Mouse (Mus musculus) thymus, adult 2 months (tissue): ENCODE measurements around the gene Ddx25. TPM values are rescaled to one million over a fixed set of nuclear protein-coding genes. Genes with fewer than 3 reads are reported as not detected.

Experiments used
- DNase-seq: peaks from one replicate; pipeline ENCODE4 v3.0.0; 2021
- H3K27ac ChIP-seq: fragments of 200-500 bp; 2 replicates; pipeline ENCODE4 v1.5.1; 2012; ENCODE audit warnings: low read length, control low read depth; ENCODE audit not compliant: control insufficient read depth, insufficient read depth
- H3K27me3 ChIP-seq: fragments of 200-500 bp; 2 replicates; pipeline ENCODE4 v1.6.1; 2012; ENCODE audit warnings: mild to moderate bottlenecking, low read length, moderate library complexity, mixed read lengths; ENCODE audit not compliant: control insufficient read depth, insufficient read depth
- H3K36me3 ChIP-seq: fragments of 200-500 bp; 2 replicates; pipeline ENCODE4 v1.6.1; 2012; ENCODE audit warnings: mild to moderate bottlenecking, low read length, moderate library complexity; ENCODE audit not compliant: control insufficient read depth, insufficient read depth
- H3K4me1 ChIP-seq: fragments of 200-500 bp; replicated peaks from 2 replicates; pipeline ENCODE4 v1.6.1; 2012; ENCODE audit warnings: low read length; ENCODE audit not compliant: control insufficient read depth, insufficient read depth
- H3K4me3 ChIP-seq: fragments of 200-500 bp; 2 replicates; pipeline ENCODE4 v1.5.1; 2012; ENCODE audit warnings: mild to moderate bottlenecking, low read length, control low read depth, moderate library complexity; ENCODE audit not compliant: control insufficient read depth, insufficient read depth
- CTCF ChIP-seq: fragments of 200-500 bp; IDR thresholded peaks from 2 replicates; pipeline ENCODE4 v1.5.1; 2012; ENCODE audit warnings: mild to moderate bottlenecking, control low read depth, low read length, moderate library complexity, borderline replicate concordance; ENCODE audit not compliant: control insufficient read depth, poor library complexity, insufficient read depth; ENCODE audit errors: extremely low read depth
- POLR2A ChIP-seq: fragments of 200-500 bp; IDR thresholded peaks from 2 replicates; pipeline ENCODE4 v1.6.1; 2012; ENCODE audit warnings: mild to moderate bottlenecking, low read length, control low read depth, moderate library complexity; ENCODE audit not compliant: control insufficient read depth, poor library complexity, insufficient read depth; ENCODE audit errors: extremely low read depth
- WGBS: fragments of 180-500 bp; shearing (Covaris S2); methylation state at CpG from one replicate; pipeline ENCODE4 v1.1.7; 2018; 5-methylcytosine and 5-hydroxymethylcytosine counted together
- polyA plus RNA-seq: library from polyadenylated mRNA; depleted of rRNA; stranded (reverse); fragments of >200 nt; gene quantifications from 2 replicates; pipeline ENCODE4 v1.2.3, GENCODE M21; 2012

The Ddx25 gene
- polyA plus RNA-seq, 1 experiment, result 0.03 TPM

DNA sequence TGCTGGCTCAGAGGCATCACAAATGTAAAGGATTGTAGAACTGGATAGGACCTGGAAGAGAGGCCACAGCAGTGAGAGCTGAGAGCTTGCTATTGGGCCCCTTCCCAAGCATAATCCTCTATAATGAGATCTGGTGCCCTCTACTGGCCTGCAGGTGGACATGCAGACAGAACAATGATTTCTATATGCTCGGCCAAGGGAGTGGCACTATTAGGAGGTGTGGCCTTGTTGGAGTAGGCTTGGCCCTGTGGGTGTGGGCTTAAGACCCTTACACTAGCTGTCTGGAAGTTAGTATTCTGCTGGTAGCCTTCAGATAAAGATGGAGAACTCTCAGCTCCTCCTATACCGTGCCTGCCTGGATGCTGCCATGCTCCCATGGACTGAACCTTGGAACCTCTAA, 23.2 kb downstream of the Ddx25 start:
- H3K27ac ChIP-seq, result no peak overlapping the region
- DNase-seq, result peak; percentile 40
- 23% methylated on average over 2 of the region's 2 CpGs for WGBS
- H3K27me3 ChIP-seq, result no peaks in the 10 kb centered on the region
- H3K4me3 ChIP-seq, result no peak overlapping the region
- no peaks in the 10 kb centered on the region for H3K36me3 ChIP-seq
- H3K4me1 ChIP-seq, result no peaks in the 10 kb centered on the region
- TF ChIP-seq CTCF, result no peak
- TF ChIP-seq POLR2A, result no peak

DNA sequence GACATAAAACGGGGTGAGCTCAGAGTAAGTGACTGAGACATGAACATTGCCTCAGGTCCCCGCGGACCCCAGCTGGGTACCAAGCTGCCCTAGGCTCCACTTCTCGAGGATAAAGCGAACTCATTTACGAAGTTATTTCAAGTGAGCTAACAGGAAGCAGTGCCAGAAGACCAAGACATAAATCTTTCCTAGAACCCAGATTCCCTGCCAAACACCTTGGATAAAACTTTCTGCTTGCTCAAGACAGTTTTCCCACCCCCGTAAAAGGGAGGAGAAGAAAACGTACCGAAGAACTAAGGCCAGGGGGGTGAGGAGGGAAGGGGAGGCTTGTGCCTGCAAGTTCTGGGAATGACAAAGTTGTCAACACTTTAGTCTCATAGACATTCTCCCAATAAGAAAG, 25.1 kb downstream of the Ddx25 start:
- H3K4me1 ChIP-seq, result no peaks in the 10 kb centered on the region
- WGBS, result 79% methylated on average over 9 of the region's 9 CpGs
- TF ChIP-seq POLR2A (no peak), CTCF (no peak)

DNA sequence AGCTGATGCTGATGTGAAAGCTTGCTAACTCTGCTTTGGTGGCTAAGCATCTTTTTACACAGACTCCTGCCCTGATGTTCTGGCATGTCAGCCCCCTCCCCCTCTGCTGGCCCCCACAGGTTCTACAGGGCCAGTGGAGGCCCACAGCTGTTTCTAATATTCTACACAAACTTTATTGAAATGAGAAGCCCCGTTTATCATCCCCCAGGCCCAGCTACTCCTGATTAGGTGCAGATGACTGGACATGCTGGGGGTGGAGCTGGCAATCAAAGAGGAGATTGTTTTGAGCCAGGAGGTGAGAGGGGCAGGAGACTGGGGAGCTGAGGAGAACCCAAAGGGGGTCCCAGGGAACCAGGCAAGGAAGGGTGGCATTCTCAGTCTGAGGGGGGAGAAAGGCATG, 28.5 kb downstream of the Ddx25 start:
- Histone ChIP-seq H3K36me3 (no peaks in the 10 kb centered on the region), H3K4me1 (no peaks in the 10 kb centered on the region), H3K4me3 (no peak overlapping the region), H3K27me3 (no peaks in the 10 kb centered on the region), H3K27ac (no peak overlapping the region)
- no peak for DNase-seq
- 54% methylated on average over 1 of the region's 1 CpGs for WGBS
- no peak for TF ChIP-seq CTCF
- no peak for TF ChIP-seq POLR2A

More for the DNA sequence above, 25.1 kb downstream of the Ddx25 start:
- H3K4me3 ChIP-seq, result no peak overlapping the region
- H3K36me3 ChIP-seq, result no peaks in the 10 kb centered on the region
- H3K27ac ChIP-seq, result no peak overlapping the region
- no peaks in the 10 kb centered on the region for H3K27me3 ChIP-seq
- DNase-seq, result no peak

DNA sequence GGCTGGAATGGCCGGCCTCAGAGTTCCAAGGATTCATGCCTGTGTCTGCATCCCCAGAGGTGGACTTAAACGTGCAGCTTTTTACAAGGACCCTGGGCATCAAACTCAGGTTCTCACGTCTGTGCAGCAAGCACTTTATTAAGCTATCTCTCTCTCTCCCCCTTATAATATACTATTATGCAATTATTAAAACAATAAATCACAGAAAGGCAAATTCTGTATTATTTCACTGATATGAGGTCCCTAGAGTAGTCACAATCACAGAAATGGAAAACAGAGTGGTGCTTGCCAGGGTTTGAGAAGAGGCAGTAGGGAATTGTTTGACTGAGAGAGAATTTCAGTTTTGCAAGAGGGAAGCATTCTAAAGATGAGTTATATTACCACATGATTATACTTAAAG, 29.2 kb downstream of the Ddx25 start:
- H3K36me3 ChIP-seq, result no peaks in the 10 kb centered on the region
- WGBS, result 86% methylated on average over 3 of the region's 3 CpGs
- H3K27me3 ChIP-seq, result no peaks in the 10 kb centered on the region
- H3K27ac ChIP-seq, result no peak overlapping the region
- H3K4me1 ChIP-seq, result no peaks in the 10 kb centered on the region
- no peak for DNase-seq
- TF ChIP-seq CTCF, result no peak
- TF ChIP-seq POLR2A, result no peak
- no peak overlapping the region for H3K4me3 ChIP-seq

DNA sequence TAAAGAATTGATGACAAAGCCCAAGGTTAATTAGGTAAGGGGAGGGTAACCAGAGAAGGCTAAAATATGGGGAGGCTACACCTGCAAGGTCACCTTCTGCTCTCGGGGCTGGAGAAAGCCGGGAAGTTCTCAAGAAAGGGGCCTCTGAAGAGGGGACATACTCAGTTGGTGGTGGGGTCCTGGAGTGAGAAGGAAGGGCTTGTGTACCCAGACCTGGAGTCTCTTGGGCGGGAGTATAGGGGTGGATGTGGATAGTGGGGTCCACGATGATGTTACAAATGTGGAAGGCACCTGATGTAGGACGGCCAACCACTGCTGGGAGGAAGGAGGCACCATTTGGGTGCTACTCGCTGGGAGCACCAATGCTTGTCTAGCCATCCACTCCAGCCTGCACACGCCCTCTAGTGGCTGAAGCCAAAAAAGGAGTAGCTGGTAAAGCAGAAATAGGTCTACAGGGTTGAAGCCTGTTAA, 34.4 kb downstream of the Ddx25 start:
- Histone ChIP-seq H3K27ac (no peak overlapping the region), H3K36me3 (no peaks in the 10 kb centered on the region)
- WGBS, result 23% methylated on average over 7 of the region's 7 CpGs

DNA sequence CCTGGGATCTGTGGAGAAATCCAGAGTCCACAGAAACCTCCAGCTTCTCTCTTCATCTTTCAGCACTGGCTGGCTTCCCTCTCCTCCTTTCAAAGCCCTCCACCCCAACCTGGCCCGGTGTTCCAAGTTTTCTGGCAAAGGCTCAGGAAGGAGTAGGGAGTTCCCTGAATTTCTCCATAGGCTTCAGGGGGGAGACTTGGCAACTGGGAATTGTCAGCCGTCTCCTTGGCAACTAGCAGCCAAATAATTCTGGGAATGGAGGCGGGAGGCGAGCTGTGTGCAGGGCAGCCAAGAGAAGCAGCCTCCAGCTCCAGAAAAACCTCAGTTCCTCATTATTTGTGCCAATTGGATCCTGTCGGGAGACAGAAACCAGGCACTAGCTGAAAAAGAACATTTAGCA, 34.8 kb downstream of the Ddx25 start:
- H3K4me1 ChIP-seq, result no peaks in the 10 kb centered on the region
- WGBS, result 88% methylated on average over 5 of the region's 5 CpGs
- no peak for DNase-seq
- TF ChIP-seq CTCF (no peak), POLR2A (no peak)
- no peaks in the 10 kb centered on the region for H3K36me3 ChIP-seq
- H3K27ac ChIP-seq, result no peak overlapping the region; the same call in 1 of the 2 replicates
- H3K27me3 ChIP-seq, result no peaks in the 10 kb centered on the region
- H3K4me3 ChIP-seq, result no peak overlapping the region

More for the DNA sequence above, 34.4 kb downstream of the Ddx25 start:
- Histone ChIP-seq H3K27me3 (no peaks in the 10 kb centered on the region), H3K4me3 (no peak overlapping the region), H3K4me1 (no peaks in the 10 kb centered on the region)
- peak; percentile 56 for DNase-seq
- TF ChIP-seq POLR2A, result no peak
- TF ChIP-seq CTCF, result peak; percentile 56; the same call in 1 of the 2 replicates
